Mouse (Mus musculus): ENCODE measurements around the gene Lrrc2.

Gene Lrrc2

DNA sequence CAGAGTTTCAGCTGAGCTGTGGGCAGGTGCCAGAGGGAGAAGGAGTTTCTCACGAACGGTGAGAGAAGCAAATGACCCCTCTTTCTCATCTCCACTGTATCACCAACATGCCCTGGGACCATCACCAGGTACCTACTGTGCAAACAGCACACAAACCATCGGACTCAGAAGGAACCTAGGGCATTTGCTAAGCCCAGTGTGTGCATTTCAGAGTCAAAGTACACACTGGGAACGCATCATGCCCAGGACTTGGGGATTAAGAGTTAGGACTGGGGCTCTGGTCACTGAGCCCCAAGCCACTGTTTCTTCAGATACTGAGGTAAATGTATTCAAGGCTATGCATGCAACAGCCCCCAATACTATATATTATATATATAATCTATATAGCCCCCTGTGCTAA, 36.0 kb downstream of the Lrrc2 start:
- no peak for DNase-seq (ENCODE audit: low read depth, low spot score)

DNA sequence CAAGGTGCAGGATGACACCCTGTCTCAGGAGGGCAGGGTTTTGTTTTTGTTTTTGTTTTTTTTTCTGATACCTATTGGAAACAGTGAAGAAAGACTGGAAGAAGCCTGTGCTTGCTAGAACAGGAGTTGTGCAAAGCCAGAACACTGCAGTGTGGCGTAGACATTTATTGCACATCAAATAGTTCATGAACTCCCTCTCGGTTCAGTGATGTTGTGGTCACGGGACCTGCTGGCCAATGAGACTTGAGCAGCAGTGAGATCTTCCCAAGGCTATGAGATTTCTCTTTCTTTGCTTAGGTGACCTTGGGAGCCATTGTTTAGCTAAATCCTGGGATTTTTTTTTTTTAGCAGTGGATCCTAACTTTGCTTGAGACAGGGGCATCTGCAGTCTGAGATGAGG, 36.7 kb downstream of the Lrrc2 start:
- no peak for DNase-seq (ENCODE audit: low read depth, low spot score)

DNA sequence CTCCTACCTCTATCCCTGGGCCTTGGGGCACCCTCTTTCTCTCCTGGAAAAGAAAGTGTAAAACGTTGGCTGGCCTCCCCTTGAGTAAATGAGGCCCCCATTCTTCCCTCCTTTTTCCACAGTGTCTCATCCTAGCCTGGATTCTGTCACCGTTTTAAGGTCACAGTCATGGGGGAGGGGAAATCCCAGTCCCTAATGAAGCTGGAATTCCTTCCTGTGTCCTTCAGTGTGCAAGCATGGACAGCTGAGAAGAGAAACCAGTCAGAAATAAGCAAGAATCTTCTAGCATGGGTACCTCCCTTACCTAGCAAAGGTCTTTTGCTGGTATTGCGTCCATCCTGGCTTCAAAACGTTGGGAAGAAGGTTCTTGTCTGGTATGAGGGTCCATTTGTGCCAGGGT, 37.8 kb downstream of the Lrrc2 start:
- no peak for DNase-seq (ENCODE audit: low read depth, low spot score)

DNA sequence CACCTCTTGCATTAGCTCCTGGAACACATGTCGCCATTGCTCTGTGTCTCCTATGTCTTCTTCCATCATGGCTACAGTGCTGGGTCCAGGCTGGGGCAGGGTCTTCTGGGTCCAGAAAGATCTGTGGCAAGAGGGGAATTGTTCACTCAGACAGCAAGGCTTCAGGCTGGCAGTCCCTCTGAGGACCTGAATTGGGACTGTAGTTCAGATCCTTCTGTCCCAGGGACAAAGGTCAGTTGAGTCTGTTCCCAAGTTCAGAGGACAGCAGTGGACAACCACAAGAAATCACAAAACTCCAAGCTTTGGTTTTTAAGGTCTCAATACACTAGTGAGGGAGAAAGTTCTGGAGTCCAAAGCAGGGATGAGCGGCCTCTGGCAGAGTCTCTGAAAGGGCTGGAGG, 38.2 kb downstream of the Lrrc2 start:
- DNase-seq (ENCODE audit: low read depth, low spot score) = no peak

DNA sequence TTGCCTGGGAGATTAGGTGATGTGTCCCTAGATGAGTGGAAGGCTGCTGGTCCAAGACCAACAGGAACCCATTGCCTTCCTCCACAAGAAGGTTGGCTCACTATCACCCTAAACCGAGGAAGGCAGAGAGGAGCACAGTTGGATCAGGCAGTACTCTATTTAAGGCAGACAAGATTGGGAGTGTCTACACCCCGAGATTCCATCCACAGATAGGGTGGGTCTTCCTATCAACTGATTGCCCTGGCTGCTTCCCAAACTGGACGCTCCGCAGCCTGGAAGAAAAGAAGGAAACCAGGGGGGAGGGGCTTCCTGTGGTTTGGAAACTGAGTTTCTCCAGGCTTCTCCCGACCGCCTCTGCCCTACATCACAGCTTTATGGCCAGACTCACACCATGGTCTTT, 38.9 kb downstream of the Lrrc2 start, which contains the start of gene Rtp3:
Gene Rtp3 (minus strand): TSS at position 380 of the 400 bp plus-strand sequence.
- no peak for DNase-seq (ENCODE audit: low read depth, low spot score)

DNA sequence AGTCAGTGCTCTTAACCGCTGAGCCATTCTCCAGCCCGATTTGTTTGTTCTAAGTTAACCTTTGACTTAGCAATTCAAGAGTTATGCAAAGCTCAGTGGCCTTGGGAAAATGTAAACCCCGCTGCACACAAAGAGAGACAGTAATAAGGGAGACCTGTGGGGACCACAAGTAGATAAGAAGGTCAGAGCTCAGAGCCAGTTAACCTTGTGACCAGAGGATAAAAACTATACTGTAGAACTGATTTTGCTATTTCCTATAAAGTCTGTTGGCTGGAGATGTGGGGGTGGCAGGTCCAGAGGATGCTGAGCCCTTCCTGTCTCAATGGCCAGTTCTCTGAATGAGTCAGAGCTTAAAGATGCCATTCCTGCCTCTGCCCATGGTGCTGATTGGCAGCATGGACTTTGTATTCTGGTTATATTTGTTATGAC, 42.0 kb downstream of the Lrrc2 start:
- no peak for DNase-seq (ENCODE audit: low read depth, low spot score)

DNA sequence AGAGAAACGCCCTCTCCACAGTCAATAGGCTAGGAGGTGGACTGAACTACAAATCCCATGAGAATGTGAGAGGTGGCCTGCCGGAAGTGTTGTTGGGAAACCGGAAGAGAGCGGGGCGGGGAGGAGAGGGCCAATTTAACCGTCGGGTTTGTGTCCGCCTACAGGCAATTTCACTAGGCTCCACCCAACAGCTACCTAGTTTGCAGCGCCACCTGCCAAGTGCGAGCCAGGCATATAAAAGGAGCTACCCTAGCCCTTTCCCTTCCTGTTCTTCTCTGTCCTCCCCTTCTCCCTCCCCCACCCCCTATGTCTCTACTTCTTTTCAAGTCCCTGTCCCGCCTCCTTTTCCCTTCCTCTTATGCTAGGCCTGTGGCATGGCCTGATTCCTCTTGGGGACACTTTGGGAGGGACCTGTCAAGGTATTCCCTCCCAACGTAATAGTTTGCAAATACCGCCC, 43.4 kb downstream of the Lrrc2 start:
- DNase-seq (ENCODE audit: low read depth, low spot score) = peak; percentile 71

DNA sequence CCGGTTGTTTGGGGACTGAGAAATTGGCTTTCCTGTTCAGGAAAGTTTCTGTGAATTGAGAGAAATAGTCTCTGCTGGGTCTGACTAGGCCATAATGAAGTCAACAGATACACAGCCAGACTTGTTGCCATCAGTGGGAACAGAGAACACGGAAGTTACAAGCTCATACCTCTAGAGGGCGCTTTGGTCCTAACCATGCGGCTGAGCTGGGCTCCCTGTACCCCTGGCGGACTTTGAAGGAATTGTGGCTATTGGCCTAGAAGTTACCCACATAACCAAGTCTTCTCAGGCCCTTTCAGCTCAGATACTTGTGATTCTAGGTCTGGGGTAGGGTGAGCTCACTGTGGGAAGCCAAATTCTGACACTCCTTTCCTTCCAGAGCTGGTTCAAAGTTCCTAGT, 45.9 kb downstream of the Lrrc2 start:
- DNase-seq (ENCODE audit: low read depth, low spot score) = peak; percentile 70

DNA sequence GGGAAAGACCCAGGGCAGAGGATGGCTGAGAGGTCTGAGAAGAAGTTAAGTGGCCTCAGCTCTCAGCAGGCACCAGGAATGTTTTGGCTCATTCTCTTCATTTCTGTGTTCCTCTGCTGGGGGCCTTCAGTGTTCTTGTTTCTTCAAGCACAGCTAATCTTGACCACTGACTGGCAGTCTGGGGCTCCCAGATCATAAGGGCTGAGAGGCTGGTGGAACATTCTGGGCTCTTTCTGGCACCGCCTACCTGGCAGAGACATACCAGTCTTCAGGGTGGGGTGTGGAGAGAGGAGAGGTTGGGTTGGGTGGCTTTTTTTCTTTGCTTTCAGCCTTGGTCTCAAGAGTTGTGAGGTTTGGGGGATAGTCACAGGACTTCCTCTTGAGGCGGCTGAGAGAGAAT, 47.7 kb downstream of the Lrrc2 start:
- DNase-seq (ENCODE audit: low read depth, low spot score) = no peak

DNA sequence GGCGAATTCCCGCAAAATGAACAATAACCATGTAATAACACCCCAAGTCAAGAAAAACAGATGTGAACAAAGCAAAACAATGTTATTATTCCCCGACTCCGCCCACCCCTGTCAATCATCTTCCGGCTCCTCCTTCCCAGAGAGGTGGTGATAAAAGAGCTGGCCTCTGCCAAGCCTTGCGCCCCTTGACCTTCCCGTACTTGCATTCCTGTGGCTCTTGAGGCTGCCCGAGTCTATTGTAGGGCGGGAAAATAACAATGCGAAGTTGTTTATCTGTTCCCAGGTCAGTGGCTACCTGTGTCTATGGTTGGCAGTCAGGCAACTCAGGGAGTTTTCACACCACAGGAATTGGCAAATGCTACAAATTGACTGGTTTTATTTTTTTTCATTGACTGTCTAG, 48.5 kb downstream of the Lrrc2 start:
- no peak for DNase-seq (ENCODE audit: low read depth, low spot score)

DNA sequence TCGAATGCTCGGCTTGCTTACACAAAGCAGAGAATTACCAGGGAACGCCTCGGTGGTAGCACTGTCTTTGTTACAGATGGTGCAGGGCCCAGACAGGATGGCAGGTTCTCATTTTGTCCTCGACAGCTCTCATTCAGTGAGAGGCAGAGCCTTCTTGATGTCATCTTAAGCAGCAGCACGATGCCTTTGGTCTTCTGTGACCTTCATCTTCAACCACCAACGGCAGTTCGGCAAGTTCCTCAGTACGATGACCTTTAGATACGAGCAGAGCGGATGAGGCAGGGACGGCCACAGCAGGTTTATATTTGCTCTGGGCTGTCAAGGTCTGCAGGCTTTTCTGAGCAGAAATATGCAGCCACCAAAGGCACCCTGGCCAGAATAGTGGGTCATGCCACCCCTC, 50.3 kb downstream of the Lrrc2 start:
- DNase-seq (ENCODE audit: low read depth, low spot score) = no peak

DNA sequence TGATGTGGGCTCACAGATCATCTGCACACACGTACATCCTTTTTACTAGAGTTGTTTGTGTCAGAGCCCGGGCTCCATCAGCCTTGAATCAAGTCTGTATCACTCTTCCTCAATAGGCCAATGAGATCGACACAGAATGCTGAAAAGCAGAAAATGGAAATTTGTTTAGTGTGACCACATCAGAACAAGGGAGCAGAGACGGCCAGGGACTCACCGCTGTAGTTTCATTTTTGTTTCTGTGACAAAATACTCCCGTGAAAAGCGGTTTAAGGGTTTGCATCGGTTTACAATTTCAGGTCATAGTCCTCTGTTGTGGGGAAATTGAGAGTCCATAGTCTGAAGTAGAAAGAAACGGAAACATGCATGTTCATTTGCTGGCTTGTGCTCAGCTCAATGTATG, 51.9 kb downstream of the Lrrc2 start:
- DNase-seq (ENCODE audit: low read depth, low spot score) = no peak

DNA sequence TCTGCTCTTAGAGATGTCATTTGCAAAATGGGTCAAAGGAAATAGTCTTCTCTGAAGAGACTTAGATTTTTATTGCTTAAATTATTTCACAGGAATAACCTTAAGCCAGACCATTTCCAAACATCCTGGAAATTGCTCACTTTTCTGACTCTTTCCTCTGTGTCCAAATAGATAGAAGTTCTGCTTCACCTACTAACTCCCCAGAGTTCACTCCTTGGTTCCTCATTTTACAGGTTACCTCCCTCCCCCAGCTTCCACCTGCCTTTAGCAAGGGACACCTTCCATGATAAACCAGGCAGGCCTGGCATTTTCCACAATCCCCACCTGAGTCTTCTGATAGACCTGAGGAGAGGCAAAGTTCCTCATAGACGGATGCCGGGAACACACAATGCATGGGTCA, 55.2 kb downstream of the Lrrc2 start:
- no peak for DNase-seq (ENCODE audit: low read depth, low spot score)

DNA sequence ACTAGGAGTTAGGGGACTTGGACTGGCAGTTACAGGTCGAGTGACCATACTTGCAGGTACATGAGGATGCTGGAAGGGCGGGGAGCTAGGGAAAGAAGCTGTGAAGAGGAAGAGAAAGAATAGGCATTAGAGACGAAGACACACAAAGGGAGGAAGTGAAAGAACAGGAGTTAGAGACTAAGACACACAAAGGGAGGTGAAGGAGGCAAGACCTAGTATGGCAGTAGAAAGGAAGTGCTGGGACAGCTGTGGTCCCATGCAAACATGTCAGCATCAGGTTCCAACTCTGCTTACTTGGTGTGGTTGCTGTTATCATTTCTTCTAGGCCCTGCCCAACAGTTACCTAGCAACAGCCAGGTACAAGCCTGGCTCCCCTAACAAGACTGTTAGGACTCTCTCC, 58.4 kb downstream of the Lrrc2 start:
- no peak for DNase-seq (ENCODE audit: low read depth, low spot score)

DNA sequence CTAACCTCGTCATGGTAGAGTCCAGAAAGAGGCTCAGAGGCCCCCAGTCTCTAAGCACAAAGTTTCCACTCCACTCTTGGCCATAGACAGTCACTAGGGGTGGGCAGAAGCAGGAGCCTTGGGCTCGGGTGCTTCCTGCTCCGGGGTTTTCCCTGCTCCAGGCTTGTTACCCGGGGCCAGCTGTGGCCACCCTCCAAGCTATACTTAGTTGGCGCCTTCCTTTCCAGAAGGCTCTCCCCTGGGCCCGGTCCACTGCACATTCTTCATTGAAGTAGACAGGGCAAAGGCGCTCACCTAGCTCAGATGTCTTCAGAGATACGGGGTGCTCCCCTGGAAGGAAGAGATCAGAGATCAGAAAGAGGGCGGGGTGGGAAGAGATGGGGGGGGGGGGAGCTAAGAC, 60.2 kb downstream of the Lrrc2 start:
- no peak for DNase-seq (ENCODE audit: low read depth, low spot score)

DNA sequence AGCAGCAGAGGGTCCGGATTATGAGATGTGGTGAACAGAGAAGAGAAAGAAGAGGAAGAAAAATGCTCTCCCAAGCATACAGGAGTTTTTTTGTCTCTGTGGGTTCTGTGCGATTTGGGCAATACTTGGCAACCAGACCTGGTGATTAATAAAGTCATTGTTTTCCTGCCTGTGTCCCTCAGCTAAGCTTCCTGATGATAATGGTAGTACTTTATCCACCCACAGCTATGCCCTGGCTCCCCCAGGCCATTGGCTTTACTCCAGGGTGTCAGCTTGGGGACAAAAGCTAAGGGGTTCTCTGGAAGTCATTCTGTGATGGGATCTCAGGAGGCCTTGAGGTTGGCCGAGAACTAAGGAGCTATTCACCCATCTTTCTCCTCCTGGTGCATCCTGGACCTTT, 60.7 kb downstream of the Lrrc2 start:
- DNase-seq (ENCODE audit: low read depth, low spot score) = no peak

DNA sequence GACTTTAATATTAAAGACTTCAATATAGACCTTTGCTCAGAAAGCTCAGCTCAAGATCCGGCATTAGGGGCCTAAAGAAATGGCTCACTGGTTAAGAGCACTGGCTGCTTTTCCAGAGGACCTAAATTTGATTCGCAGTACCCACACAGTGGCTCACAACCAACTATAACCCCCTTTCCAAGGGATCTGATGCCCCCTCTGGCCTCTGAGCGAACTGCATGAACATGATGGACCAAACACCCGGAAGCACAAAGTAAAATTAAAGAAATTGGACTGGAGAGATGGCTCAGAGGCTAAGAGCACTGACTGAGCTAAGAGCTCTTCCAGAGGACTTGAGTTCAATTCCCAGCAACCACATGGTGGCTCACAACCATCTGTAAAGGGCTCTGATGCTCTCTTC, 64.3 kb downstream of the Lrrc2 start:
- DNase-seq (ENCODE audit: low read depth, low spot score) = peak; percentile 26

DNA sequence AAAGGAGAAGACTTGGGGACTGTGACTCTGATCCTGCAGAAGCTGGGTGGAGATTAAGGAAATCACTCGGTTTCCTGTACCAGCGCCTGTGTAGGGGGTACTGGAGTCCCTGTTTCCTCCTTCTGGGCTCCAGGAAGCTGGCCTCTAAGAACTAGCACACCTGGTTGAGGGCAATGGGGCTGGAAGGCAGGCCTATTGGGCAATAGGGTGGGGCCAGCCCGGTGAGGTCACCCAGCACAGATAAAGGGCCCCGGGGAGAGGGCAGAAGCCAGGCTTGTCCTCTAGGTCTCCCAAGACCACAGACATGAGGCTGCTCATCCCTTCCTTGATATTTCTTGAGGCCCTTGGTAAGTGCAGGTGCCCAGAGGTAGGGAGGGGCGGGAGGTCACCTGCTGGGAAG, 67.7 kb downstream of the Lrrc2 start, which contains the start of gene Ltf:
Gene Ltf (plus strand): TSS at position 250 of the 400 bp plus-strand sequence.
- DNase-seq (ENCODE audit: low read depth, low spot score) = no peak

DNA sequence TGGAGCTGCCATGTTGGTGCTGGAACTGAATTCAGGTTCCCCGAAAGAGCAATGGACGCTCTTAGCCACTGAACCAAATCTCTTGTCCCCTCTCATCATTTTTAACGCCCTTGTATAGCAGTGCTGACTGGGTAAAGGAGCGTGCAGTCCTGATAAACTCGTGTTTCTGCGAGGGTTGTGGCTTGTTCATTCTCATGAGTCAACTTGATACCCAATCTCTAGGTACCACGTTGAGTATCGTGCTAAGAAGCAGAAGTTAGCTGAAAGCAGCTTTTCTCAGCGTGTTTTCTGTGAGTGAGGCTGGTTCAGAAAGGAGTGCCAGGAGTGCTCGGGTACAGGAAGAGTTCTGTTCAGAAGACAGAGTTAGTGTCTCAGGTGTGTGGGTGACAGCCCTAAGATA, 75.4 kb downstream of the Lrrc2 start:
- no peak for DNase-seq (ENCODE audit: low read depth, low spot score)
